Mouse (Mus musculus) v-Abl transformed pro-B cells (cell line): ENCODE data around the gene Inpp5a.

Experiments used
- in situ Hi-C, 2 experiments: fragments of 400-800 bp; cut with MboI; formaldehyde crosslinking; loops; one replicate each; pipeline ENCODE4 v1.15.1; 2025; ENCODE audit not compliant: unreplicated experiment in 2 of 2

Inpp5a gene

DNA sequence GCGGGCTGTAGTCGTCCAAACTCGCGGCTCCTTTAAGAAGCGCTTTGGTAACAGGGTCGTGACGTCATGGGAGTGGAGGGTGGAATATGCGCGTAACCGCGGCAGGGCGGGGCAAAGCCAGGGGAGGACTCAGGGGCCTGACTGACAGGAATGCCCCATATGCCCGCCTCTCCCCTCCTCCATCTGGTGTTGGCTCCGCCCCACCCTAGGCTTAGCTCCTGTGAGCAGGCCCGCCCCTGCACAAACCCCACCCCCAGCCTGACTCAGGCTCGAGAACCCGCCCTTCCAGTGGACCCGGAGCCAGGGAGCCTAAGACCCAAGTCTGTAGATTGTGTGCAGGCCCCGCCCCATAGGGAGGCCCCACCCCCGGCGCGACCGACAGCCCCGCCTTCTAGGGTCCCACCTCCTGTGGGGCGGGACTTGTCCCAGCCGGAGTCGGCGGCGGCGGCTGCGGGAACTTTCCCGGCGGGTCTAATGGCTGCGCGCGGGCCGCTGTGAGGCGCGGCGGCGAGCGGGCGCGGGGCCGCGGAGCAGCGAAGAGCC lies at the start of gene Inpp5a:
TSS of gene Inpp5a (plus strand) at position 440 of the 543 bp plus-strand sequence.
- in situ Hi-C loops = loop anchor here in 1 of 2 experiments (25.0 kb wide), 3 partner anchors 476 to 1801 kb away; partner anchors contain the start of genes Bnip3 and Mtg1

DNA sequence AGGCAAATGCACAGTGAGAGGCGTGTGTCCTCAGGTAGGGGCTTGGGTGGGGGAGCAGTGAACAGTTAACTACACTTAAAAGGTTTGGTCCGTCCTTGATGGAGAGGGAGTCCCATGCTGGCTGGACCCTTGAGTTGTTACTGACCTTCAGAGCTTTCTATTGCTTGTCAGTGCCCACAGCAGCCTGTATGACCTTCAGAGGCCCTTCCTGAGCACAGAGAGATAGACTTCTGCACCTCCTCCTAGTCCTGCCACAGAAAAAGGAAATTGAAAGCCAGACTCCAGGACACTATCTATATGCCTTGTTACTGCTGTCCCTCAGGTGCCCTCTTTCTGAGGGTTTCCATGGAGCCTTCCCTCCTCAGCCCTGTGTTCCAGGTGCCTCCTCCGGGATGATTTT lies 49.7 kb upstream of the Inpp5a start:
- in situ Hi-C loops = no loop called here

DNA sequence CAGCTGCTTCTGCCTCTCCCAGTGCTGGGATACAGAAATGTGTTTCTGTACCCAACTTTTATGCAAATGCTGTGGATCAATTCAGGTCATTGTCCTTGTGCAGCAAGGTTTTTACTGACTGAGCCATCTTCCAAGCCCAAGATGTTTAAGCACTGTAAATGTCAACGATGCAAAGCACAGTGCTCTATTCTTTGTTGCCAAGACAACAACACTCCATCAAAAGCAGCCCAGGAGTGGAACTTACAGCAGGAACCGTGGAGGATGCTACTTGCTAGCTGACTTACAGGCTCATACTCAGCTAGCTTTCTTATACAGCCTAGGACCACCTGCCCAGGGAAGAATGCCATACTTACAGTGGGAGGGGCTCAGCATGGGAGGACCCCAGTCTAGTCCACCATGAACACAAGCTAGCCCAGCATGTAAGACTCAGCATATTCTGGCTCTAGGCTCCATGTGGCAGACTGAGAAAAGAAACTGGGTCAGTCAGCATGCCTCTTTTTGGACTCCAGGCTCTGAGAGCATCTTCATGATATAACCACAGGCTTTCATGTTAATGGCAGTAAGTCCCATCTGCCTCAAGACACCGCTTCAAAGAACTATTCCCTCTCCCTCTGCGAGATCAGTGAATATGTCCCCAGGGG lies 47.8 kb upstream of the Inpp5a start:
- in situ Hi-C loops = no loop called here

DNA sequence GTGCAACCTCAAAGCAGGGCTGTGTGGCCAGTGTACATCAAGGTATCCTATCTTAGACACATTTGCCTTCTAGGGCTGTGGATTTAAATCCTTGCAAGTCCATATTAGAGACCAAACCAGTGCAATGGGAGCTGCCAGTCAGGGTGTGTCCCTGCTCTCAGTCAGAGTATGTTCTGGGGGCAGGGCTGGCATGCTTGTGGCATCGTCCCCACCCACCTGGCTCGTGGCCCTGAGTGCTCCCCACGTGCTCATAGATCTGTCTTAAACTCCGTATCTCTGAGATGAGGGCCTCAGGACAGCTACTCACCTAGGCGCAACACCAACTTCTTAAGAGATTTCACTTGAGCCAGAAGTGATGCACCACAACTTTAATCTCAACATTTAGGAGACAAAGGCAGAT lies 46.1 kb upstream of the Inpp5a start:
- in situ Hi-C loops = no loop called here

DNA sequence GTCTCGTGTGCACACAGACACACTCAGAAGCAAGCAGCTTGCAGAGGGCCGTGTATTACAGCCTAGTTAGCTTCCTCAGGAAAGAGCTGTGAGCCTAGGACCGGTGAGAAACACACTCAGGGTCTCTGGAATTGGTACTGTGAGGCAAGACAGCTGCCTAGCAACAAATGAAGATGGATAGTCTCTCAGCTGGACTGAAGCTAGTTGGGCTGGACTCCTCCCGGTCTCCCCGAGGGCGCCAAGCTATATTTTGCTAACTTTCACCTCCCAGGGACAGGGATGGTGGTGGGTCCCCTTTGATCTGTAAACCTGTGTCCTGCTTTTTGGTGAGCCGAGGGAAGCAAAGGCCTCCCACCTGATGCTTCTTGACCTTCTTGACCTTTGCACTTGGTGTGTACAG lies 41.9 kb upstream of the Inpp5a start:
- in situ Hi-C loops = no loop called here

DNA sequence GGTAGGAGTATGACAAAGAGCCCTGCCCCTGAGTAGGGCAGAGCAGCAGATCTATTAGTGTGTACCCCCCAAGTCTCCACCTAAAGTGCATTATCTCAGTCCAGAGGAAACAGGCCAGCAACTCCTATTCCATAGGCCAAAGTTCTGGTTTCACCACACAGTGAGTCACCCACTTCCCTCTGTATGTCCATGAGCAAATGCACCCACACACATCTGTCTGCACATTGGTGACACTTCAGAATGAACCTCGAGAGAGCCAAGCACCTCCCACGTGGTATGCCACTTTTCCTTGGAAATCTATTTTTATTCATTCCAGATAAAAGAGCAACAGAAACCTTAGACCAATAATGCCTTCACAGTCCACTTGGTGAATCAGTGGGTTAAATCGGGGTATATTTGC lies 38.3 kb upstream of the Inpp5a start:
- in situ Hi-C loops = no loop called here

DNA sequence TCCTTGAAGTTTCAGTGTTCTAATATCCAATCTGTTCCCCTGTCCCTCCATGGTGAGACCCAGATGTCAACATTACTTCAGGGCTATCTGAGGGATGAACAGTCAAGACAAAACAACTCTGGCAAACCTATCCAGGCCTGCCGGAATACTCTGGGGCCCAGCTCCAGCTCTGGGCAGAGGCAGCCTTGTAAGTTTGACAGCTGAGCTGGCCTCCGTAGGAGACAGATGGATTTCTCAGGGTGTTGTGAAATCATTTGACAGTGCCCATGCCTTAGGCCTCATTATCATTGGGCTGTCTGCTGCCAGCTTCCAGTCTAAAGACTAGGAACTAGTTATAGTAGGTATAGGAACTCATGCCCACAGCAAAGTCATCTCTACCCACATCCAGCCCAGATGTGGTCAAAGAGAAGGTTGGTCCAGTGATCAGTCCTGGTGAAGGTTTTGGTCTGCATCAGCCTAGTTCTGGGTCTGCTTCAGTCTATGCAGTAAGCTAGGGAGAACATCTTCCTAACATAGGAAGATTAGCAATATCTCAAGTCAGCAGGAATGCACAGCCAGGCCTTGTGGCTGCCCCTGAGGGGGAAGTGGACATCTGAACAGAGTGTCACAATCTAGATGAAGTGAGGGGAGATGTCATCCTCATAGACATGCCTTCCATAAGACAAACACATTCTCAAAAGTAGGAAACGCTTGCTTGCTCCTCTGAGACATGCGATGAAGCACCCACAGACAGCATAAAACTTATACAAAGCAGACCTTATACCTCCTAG lies 34.4 kb upstream of the Inpp5a start:
- in situ Hi-C loops = no loop called here

DNA sequence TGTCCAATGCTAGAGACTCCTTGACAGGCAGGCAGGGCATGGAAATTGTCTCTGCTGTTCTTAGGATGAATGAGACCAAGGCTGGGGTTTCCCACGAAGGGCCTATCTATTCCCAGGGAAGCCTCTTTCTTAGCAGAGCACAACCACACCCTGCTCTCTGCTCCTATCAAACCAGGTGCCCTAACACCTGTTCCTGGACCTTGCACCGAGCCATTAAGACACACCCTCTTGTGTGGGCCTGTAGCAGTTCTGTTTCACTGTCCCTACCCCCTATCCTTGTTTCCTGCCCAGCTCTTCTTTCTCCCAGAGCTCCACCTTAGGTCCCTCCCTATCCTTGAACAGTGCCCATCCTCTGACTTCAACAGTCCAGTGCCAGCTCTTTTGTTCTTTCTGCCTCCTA lies 31.9 kb upstream of the Inpp5a start:
- in situ Hi-C loops = no loop called here

DNA sequence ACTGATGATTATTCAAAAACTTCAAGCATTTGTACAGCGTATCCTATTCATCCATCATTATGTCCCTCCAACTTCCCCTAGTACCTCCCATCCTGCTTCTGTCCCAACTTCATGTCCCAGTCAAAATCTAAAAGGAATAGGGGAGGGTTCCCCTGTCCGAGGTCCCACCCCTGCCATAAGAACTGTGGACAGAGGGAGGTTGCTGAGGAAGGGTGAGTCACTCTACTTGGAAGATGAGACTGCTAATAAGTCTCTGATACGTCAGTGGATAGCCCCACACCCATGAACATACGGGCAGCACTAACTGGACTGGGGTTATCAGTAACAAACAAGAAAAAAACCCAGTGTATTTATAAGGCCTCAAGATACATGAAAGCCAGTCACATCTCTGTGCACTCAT lies 29.0 kb upstream of the Inpp5a start:
- in situ Hi-C loops = no loop called here

DNA sequence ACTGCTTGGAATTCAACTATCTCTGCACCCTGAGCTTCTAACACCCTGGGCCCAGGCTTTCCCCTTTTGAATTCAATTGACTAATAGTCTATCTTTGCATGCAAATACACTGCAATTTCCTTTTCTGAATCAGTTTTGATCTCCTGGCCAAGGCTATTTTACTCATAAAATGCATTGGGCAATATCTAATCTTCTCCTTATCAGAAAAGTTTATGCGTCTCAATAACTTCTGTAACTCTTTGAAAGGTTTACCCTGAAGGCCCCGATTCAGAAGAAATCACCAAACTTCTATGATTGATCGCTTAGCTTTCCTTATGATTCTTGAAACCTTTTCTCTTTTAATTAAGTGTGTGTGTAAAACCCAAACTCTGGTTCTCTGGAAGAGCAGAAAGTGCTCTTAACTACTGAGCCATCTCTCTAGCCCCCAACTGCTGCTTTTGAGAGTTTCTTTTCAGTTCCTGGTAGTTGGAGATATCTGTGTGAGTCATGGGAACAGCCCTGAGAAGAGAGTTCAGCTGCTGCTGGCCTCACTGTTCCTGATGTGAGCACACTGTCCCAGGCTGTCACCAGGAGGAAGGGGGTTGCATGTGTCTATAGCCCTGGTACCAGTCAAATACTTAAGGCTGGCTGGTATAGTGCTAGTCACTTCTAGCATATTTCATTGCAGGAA lies 27.9 kb upstream of the Inpp5a start:
- in situ Hi-C loops = no loop called here

DNA sequence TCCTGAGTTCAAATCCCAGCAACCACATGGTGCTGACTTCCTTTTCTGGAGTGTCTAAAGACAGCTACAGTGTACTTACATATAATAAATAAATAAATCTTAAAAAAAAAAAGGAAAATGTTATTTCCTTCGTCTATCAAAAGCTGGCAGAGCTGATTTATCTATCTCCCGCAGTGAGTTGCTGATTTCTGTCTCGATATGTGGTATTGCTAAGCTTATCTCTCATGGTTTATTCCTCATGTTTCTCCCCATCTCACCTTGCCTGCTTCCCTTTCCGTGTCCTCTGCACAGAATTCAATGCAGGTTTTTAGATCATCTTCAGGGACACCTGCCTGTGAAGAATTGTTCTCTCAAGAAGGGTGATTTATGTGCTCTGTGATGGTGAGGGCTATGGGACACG lies 27.1 kb upstream of the Inpp5a start:
- in situ Hi-C loops = no loop called here

DNA sequence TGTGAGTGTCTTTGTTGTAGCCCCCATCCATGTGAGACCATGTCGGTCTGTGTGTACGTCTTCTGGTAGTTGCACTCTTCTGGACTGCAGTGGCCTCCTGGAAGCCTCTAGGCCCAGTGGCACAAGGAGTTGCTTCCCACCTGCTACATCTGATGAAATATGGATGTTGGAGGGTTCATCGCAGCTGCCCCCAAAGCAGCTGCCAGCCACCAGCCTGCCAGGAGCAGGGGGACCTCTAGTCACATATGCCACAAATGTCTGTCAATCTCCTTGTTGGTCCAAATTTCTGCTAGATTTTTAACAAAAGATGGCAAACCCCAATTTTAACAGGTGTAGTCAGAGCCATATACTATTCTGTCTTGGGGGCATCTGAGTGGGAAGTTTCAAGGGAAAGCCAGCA lies 26.4 kb upstream of the Inpp5a start:
- in situ Hi-C loops = no loop called here

DNA sequence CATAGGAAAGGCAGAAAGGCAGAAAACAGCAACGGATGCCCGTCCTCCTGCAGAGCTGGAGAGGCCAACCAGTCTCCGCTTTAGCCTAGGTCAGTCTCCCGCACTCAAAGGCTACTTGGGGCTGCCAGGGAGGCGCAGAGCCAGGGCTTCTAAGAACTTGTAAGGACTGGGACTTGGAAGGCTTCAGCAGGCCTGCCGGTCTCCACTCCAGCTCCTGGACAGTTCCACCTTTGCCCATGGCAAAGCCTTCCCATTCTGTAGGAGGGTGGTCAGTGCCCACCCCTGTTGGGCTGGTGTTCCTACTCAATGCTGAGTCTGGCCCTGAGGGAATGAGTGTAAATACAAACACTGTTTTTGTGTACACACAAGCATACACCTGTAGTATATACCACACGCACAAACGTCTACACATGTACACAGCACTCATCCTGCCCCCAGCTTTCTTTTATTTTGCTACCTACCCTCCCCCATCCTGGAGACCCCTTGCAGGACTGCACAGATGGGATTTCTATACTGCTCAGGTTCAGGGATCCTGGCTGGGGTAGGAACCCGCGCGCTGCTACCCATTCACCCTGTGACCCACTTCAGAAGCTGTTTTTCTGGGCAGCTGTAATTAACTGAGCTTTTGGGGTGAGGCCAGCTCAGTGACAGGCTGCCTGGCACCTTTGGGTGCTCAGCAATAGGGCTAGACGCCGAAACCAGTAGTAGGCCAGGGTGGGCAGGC lies 25.5 kb upstream of the Inpp5a start:
- in situ Hi-C loops = no loop called here

DNA sequence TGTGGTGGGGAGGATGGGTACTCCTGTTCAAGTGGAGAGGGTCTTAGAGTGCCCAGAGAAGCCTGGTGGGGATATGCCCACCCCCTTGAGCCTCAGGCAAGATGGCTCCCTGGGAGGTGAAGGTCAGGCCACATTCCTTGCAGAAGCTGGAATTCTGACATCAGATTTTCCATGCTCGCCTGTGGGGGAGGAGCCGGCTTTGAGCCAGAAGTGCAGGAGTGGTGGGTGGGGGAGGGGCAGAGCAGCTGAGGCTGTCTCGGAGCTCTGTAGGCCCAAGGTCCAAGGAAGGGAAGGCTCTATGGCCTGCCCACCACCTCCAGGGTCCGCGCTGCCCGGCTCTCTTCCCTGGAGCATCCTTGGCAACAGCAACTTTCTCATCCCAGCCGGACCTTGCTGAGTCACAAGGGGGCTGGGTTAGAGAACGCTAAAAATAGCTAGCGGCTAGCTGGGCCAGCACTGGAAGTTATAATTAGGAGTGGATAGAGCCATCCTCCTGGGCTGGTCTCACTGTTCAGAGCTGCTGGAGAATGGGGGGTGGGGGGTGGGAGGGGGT lies 24.8 kb upstream of the Inpp5a start:
- in situ Hi-C loops = no loop called here

DNA sequence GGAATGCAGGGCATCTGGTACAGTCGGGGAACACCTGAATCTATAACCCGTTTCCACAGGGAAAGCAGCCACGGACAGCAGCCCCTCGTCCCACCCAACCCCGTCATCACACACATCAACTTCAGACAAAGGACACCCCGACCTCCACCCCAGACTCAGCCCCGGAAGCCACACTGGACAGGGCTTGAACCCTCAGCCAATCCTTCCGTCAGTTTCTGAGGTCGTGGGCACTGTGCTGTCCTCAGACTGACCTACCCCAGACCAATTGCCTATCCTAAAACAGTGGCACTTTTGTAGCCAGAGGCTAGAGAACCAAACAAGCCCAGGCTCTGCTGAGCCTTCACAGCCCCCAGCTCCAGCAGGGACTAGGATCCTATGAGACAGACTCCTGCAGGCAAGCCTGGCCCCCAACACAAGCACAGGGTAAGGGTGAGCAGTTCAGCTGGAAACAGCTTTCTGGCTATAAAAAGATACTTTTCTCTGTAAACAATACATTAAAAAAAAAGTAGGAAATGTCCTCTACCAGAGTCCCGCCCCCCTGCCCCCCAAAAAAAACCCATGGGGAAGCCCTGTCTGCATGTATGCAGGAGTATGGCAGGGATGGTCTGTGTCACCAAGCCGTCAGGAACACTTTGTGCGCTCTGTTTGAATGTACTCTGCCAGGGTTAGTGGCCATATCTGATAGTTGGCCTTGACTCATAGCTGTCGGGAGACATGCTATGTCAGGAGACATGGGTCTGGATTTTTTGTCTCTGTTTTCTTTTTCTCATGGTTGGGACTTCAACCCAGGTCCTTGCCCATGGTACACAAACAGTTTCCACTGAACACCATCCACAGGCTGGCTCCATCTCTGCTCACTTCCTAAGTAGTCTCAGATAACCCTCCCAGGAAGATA lies 23.7 kb upstream of the Inpp5a start:
- in situ Hi-C loops = loop anchor here in 1 of 2 experiments (5.0 kb wide), 1 partner anchor 53 kb away; no protein-coding TSS in a partner anchor

DNA sequence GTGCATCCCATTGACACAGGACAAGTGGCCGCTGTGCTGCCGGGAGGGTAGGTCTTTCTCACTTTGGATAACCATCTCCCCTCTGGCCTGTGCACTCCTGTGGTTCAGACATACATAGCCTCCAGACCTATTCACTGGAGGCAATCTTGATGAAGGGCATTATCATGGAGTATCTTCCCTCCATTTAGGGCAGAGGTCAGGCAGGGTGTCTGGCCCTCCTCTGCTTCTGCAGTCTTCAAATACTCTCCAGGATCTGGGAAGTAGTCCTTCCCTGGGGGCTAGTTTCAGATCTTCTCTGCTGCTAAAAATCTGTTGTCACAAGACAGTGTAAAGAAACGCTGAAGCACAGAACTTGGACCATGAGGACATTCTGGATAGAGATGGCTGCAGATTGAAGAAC lies 22.8 kb upstream of the Inpp5a start:
- in situ Hi-C loops = loop anchor here in 1 of 2 experiments (5.0 kb wide), 1 partner anchor 54 kb away; no protein-coding TSS in a partner anchor

DNA sequence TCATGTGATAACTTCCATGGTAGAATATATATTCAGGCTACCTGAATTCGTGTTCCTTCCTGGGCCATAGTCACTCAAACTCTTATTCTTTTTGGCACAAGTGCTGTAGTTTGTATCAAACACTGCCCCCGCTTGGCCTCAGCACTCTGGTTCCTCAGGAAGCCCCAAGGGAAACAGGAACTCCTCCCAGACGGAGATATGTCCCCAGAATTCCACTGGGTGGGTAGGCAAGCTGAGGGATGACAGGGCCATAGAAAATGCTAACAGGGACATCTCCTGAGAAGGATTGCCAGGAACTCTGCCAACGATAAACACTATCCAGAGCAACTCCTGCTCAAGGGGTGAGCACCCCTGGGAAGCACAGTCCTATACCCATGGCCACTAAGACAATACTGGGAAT lies 22.4 kb upstream of the Inpp5a start:
- in situ Hi-C loops = loop anchor here in 1 of 2 experiments (5.0 kb wide), 1 partner anchor 54 kb away; no protein-coding TSS in a partner anchor

DNA sequence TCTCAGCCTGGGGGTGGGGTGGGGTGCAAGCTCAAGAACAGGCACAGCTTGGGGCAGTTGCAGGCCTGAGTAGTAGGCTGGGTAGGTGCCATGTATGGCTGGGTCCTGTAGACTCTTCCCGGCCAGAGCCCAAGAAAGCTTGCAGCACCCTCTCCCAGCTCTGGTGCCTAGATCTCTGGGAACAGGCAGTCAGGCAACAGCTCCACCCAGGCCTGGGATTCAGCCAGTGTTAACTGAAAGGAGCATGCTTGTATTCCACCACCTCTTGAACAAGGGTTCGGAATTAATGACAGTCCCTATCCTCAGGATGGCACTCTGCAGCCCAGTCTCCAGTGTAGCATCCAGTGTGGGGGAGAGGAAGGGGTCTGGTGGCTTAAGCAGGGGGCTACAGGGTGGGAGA lies 20.7 kb upstream of the Inpp5a start:
- in situ Hi-C loops = loop anchor here in 1 of 2 experiments (5.0 kb wide), 1 partner anchor 56 kb away; no protein-coding TSS in a partner anchor
